Mouse (Mus musculus): Measurements from ENCODE around the gene Atcay. TPM values are rescaled to one million over a fixed set of nuclear protein-coding genes. Genes with fewer than 3 reads are reported as not detected.
A peak's percentile ranks its signal among the peaks of the same experiment; 100 is the strongest.

Atcay gene
- 2.4 and 2.5 TPM in 2 replicates for polyA plus RNA-seq (2012; rRNA removed)

- 12% methylated on average over 27 of the region's 27 CpGs for WGBS
- peak within 1 kb of the TSS; percentile 22 for H3K4me3 ChIP-seq (ENCODE audit: control insufficient read depth, insufficient read depth, low read length)
Measured at GRCm38 (mm10) chr10:81230438-81231332, at the start of gene Atcay. Atcay (minus strand) TSS chr10:81230833.

GRCm38 (mm10) chr10:81279496-81279895 is 48.9 kb upstream of the Atcay start:
- Histone ChIP-seq H3K27ac (ENCODE audit: control insufficient read depth, insufficient read depth, low read length) (no peak overlapping the region), H3K27me3 (ENCODE audit: control insufficient read depth, insufficient read depth, low read length) (no peaks in the 10 kb centered on the region), H3K4me3 (ENCODE audit: control insufficient read depth, insufficient read depth, low read length) (no peak overlapping the region), H3K4me1 (replicated peaks; ENCODE audit: control insufficient read depth, insufficient read depth, low read length) (no peaks in the 10 kb centered on the region; the same call in 1 of the 2 replicates), H3K36me3 (ENCODE audit: control insufficient read depth, insufficient read depth, low read length) (no peaks in the 10 kb centered on the region)
- TF ChIP-seq POLR2A (IDR thresholded peaks at IDR 0.05; ENCODE audit: control insufficient read depth, extremely low read depth, insufficient read depth, low read length, poor library complexity) (no peak), CTCF (IDR thresholded peaks at IDR 0.05; ENCODE audit: borderline replicate concordance, control insufficient read depth, extremely low read depth, insufficient read depth, low read length, poor library complexity) (no peak)
- DNase-seq, result no peak
- 81% methylated on average over 10 of the region's 10 CpGs for WGBS

More at GRCm38 (mm10) chr10:81230438-81231332, at the start of gene Atcay:
- DNase-seq, result no peak
- no peaks in the 10 kb centered on the region for H3K36me3 ChIP-seq (ENCODE audit: control insufficient read depth, insufficient read depth, low read length)
- no peak within 1 kb of the TSS for H3K27ac ChIP-seq (ENCODE audit: control insufficient read depth, insufficient read depth, low read length)
- no peak for TF ChIP-seq POLR2A (IDR thresholded peaks at IDR 0.05; ENCODE audit: control insufficient read depth, extremely low read depth, insufficient read depth, low read length, poor library complexity)
- peak; percentile 39; the same call in 1 of the 2 replicates for TF ChIP-seq CTCF (IDR thresholded peaks at IDR 0.05; ENCODE audit: borderline replicate concordance, control insufficient read depth, extremely low read depth, insufficient read depth, low read length, poor library complexity)
- H3K27me3 ChIP-seq (ENCODE audit: control insufficient read depth, insufficient read depth, low read length), result no peaks in the 10 kb centered on the region
- peaks cover 30% of the 10 kb centered on the region for H3K4me1 ChIP-seq (replicated peaks; ENCODE audit: control insufficient read depth, insufficient read depth, low read length)

- H3K27ac ChIP-seq (ENCODE audit: control insufficient read depth, insufficient read depth, low read length), result no peak overlapping the region
- no peak overlapping the region for H3K4me3 ChIP-seq (ENCODE audit: control insufficient read depth, insufficient read depth, low read length)
- no peak for DNase-seq
- no peaks in the 10 kb centered on the region for H3K4me1 ChIP-seq (replicated peaks; ENCODE audit: control insufficient read depth, insufficient read depth, low read length)
- H3K36me3 ChIP-seq (ENCODE audit: control insufficient read depth, insufficient read depth, low read length), result peaks cover 7% of the 10 kb centered on the region; the same call in 1 of the 2 replicates
- no peak for TF ChIP-seq POLR2A (IDR thresholded peaks at IDR 0.05; ENCODE audit: control insufficient read depth, extremely low read depth, insufficient read depth, low read length, poor library complexity)
- TF ChIP-seq CTCF (IDR thresholded peaks at IDR 0.05; ENCODE audit: borderline replicate concordance, control insufficient read depth, extremely low read depth, insufficient read depth, low read length, poor library complexity), result no peak
- no peaks in the 10 kb centered on the region for H3K27me3 ChIP-seq (ENCODE audit: control insufficient read depth, insufficient read depth, low read length)
- 94% methylated on average over 22 of the region's 22 CpGs for WGBS
Measured at GRCm38 (mm10) chr10:81277676-81278075, 47.0 kb upstream of the Atcay start.

GRCm38 (mm10) chr10:81273842-81274241 is 43.2 kb upstream of the Atcay start:
- Histone ChIP-seq H3K27ac (ENCODE audit: control insufficient read depth, insufficient read depth, low read length) (no peak overlapping the region), H3K4me1 (replicated peaks; ENCODE audit: control insufficient read depth, insufficient read depth, low read length) (peaks cover 3% of the 10 kb centered on the region; the same call in 1 of the 2 replicates), H3K4me3 (ENCODE audit: control insufficient read depth, insufficient read depth, low read length) (no peak overlapping the region), H3K27me3 (ENCODE audit: control insufficient read depth, insufficient read depth, low read length) (no peaks in the 10 kb centered on the region), H3K36me3 (ENCODE audit: control insufficient read depth, insufficient read depth, low read length) (peaks cover 21% of the 10 kb centered on the region; the same call in 1 of the 2 replicates)
- DNase-seq, result no peak
- TF ChIP-seq POLR2A (IDR thresholded peaks at IDR 0.05; ENCODE audit: control insufficient read depth, extremely low read depth, insufficient read depth, low read length, poor library complexity) (no peak), CTCF (IDR thresholded peaks at IDR 0.05; ENCODE audit: borderline replicate concordance, control insufficient read depth, extremely low read depth, insufficient read depth, low read length, poor library complexity) (no peak)
- WGBS, result 96% methylated on average over 19 of the region's 19 CpGs

- Histone ChIP-seq H3K36me3 (ENCODE audit: control insufficient read depth, insufficient read depth, low read length) (peaks cover 21% of the 10 kb centered on the region; the same call in 1 of the 2 replicates), H3K27me3 (ENCODE audit: control insufficient read depth, insufficient read depth, low read length) (no peaks in the 10 kb centered on the region), H3K4me1 (replicated peaks; ENCODE audit: control insufficient read depth, insufficient read depth, low read length) (peaks cover 11% of the 10 kb centered on the region), H3K27ac (ENCODE audit: control insufficient read depth, insufficient read depth, low read length) (no peak overlapping the region), H3K4me3 (ENCODE audit: control insufficient read depth, insufficient read depth, low read length) (no peak overlapping the region)
- no peak for TF ChIP-seq CTCF (IDR thresholded peaks at IDR 0.05; ENCODE audit: borderline replicate concordance, control insufficient read depth, extremely low read depth, insufficient read depth, low read length, poor library complexity)
- WGBS, result 98% methylated on average over 21 of the region's 21 CpGs
- no peak for DNase-seq
Measured at GRCm38 (mm10) chr10:81272356-81272755, 41.7 kb upstream of the Atcay start.

GRCm38 (mm10) chr10:81268643-81269412 is 38.2 kb upstream of the Atcay start:
- Histone ChIP-seq H3K27me3 (ENCODE audit: control insufficient read depth, insufficient read depth, low read length) (no peaks in the 10 kb centered on the region), H3K27ac (ENCODE audit: control insufficient read depth, insufficient read depth, low read length) (no peak overlapping the region), H3K4me3 (ENCODE audit: control insufficient read depth, insufficient read depth, low read length) (peak overlapping the region; percentile 95), H3K36me3 (ENCODE audit: control insufficient read depth, insufficient read depth, low read length) (peaks cover 25% of the 10 kb centered on the region; the same call in 1 of the 2 replicates), H3K4me1 (replicated peaks; ENCODE audit: control insufficient read depth, insufficient read depth, low read length) (peaks cover 15% of the 10 kb centered on the region)
- WGBS, result 88% methylated on average over 16 of the region's 16 CpGs
- TF ChIP-seq POLR2A (IDR thresholded peaks at IDR 0.05; ENCODE audit: control insufficient read depth, extremely low read depth, insufficient read depth, low read length, poor library complexity) (no peak), CTCF (IDR thresholded peaks at IDR 0.05; ENCODE audit: borderline replicate concordance, control insufficient read depth, extremely low read depth, insufficient read depth, low read length, poor library complexity) (no peak)
- DNase-seq, result no peak
